ENCODE assay signal across 19 mouse cellular contexts in genomic region chr13:47124449-47124848, GRCm38 (mm10). TPM values are rescaled to one million over a fixed set of nuclear protein-coding genes. Genes with fewer than 3 reads are reported as not detected.
A peak's percentile ranks its signal among the peaks of the same experiment; 100 is the strongest.
DNase-seq lines count a peak whose midpoint lies in the region; ATAC-seq and TF ChIP-seq lines count a peak whose summit lies in the region.
"Had no signal": no experiment of that assay in that cellular context is flagged by ENCODE, and none has a peak within 500 bp of the region (broad histone marks: within the 10 kb centered on the region; RNA-seq: fewer than 3 reads in every experiment).

No protein-coding gene starts in this region.

- no peaks in the 10 kb centered on the region for H3K36me3 ChIP-seq in kidney, postnatal 0 days (ENCODE audit: insufficient read depth, low read length)
- no peaks in the 10 kb centered on the region for H3K36me3 ChIP-seq in kidney, embryonic 14.5 days (ENCODE audit: control insufficient read depth, insufficient read depth, low read length)
- no peaks in the 10 kb centered on the region for H3K36me3 ChIP-seq in embryonic facial prominence, embryonic 14.5 days (ENCODE audit: control insufficient read depth, insufficient read depth, low read length)
- no peaks in the 10 kb centered on the region for H3K36me3 ChIP-seq in forebrain, embryonic 15.5 days
- H3K36me3 ChIP-seq: hindbrain, embryonic 15.5 days; neural tube, embryonic 15.5 days had no signal

- H3K9me3 ChIP-seq in kidney, postnatal 0 days (replicated peaks; ENCODE audit: low read length), result no peaks in the 10 kb centered on the region
- H3K9me3 ChIP-seq in kidney, embryonic 14.5 days (ENCODE audit: control insufficient read depth, low read length), result no peaks in the 10 kb centered on the region
- H3K9me3 ChIP-seq in embryonic facial prominence, embryonic 14.5 days (ENCODE audit: control insufficient read depth, low read length), result no peaks in the 10 kb centered on the region
- H3K9me3 ChIP-seq in forebrain, embryonic 15.5 days, result no peaks in the 10 kb centered on the region
- H3K9me3 ChIP-seq: hindbrain, embryonic 15.5 days; megakaryocyte, embryonic 14.5 days; neural tube, embryonic 15.5 days had no signal

- H3K27me3 ChIP-seq in kidney, postnatal 0 days (ENCODE audit: insufficient read depth, low read length), result no peaks in the 10 kb centered on the region
- peaks cover 3% of the 10 kb centered on the region; the same call in 1 of the 2 replicates for H3K27me3 ChIP-seq in kidney, embryonic 14.5 days (ENCODE audit: control insufficient read depth, insufficient read depth, low read length)
- peaks cover 15% of the 10 kb centered on the region for H3K27me3 ChIP-seq in embryonic facial prominence, embryonic 14.5 days (replicated peaks; ENCODE audit: control insufficient read depth, insufficient read depth, low read length)
- no peaks in the 10 kb centered on the region for H3K27me3 ChIP-seq in forebrain, embryonic 15.5 days
- H3K27me3 ChIP-seq: CH12.LX had no signal

- ATAC-seq in kidney, postnatal 0 days (replicated peaks; ENCODE audit: low FRiP score, low read depth), result peak; percentile 43; the same call in 1 of the 2 replicates
- ATAC-seq in kidney, embryonic 14.5 days (ENCODE audit: low FRiP score, low TSS enrichment), result no peak
- ATAC-seq in embryonic facial prominence, embryonic 14.5 days (ENCODE audit: low read depth), result no peak
- no peak for ATAC-seq in forebrain, embryonic 15.5 days (replicated peaks)
- ATAC-seq: forebrain, postnatal 0 days had no signal

- 46% methylated on average over 3 of the region's 3 CpGs for WGBS in kidney, postnatal 0 days
- WGBS in kidney, embryonic 14.5 days, result 35% methylated on average over 3 of the region's 3 CpGs
- 47% methylated on average over 3 of the region's 3 CpGs for WGBS in embryonic facial prominence, embryonic 14.5 days
- WGBS in forebrain, embryonic 15.5 days, result 43% methylated on average over 3 of the region's 3 CpGs

- peak; percentile 30; the same call in 1 of the 2 replicates for TF ChIP-seq CTCF in kidney, postnatal 0 days (IDR thresholded peaks at IDR 0.05; ENCODE audit: low read depth)

- no peak overlapping the region for H3K9ac ChIP-seq in kidney, postnatal 0 days (ENCODE audit: low read depth, low read length)
- H3K9ac ChIP-seq in kidney, embryonic 14.5 days (ENCODE audit: low read depth, low read length), result no peak overlapping the region
- no peak overlapping the region for H3K9ac ChIP-seq in embryonic facial prominence, embryonic 14.5 days (ENCODE audit: low read depth, low read length)
- H3K9ac ChIP-seq in forebrain, embryonic 15.5 days (replicated peaks), result no peak overlapping the region
- H3K9ac ChIP-seq: forebrain, postnatal 0 days; hindbrain, embryonic 15.5 days; neural tube, embryonic 15.5 days had no signal

- H3K4me1 ChIP-seq in kidney, postnatal 0 days (replicated peaks; ENCODE audit: insufficient read depth, low read length), result 0 out of 2 replicates have a peak, but pooled peaks cover 5% of the 10 kb centered on the region
- H3K4me1 ChIP-seq in kidney, embryonic 14.5 days (ENCODE audit: control insufficient read depth, insufficient read depth, low read length), result peaks cover 10% of the 10 kb centered on the region; the same call in 1 of the 2 replicates
- H3K4me1 ChIP-seq in embryonic facial prominence, embryonic 14.5 days (ENCODE audit: control insufficient read depth, insufficient read depth, low read length), result peaks cover 19% of the 10 kb centered on the region
- peaks cover 16% of the 10 kb centered on the region for H3K4me1 ChIP-seq in forebrain, embryonic 15.5 days

- H3K27ac ChIP-seq in kidney, postnatal 0 days, result no peak overlapping the region
- H3K27ac ChIP-seq in kidney, embryonic 14.5 days (ENCODE audit: low read depth, low read length), result no peak overlapping the region
- no peak overlapping the region; the same call in 1 of the 2 replicates for H3K27ac ChIP-seq in embryonic facial prominence, embryonic 14.5 days (replicated peaks; ENCODE audit: low read depth, low read length)
- H3K27ac ChIP-seq in forebrain, embryonic 15.5 days (replicated peaks), result no peak overlapping the region
- H3K27ac ChIP-seq: hindbrain, embryonic 15.5 days; neural tube, embryonic 15.5 days had no signal

- H3K4me2 ChIP-seq in kidney, postnatal 0 days (ENCODE audit: low read length), result no peak overlapping the region
- H3K4me2 ChIP-seq in kidney, embryonic 14.5 days (replicated peaks; ENCODE audit: low read depth, low read length), result no peak overlapping the region
- peak overlapping the region; percentile 97; the same call in 1 of the 2 replicates for H3K4me2 ChIP-seq in embryonic facial prominence, embryonic 14.5 days (ENCODE audit: low read depth, low read length)
- no peak overlapping the region for H3K4me2 ChIP-seq in forebrain, embryonic 15.5 days (replicated peaks)
- H3K4me2 ChIP-seq: hindbrain, embryonic 15.5 days; neural tube, embryonic 15.5 days had no signal

- DNase-seq in embryo, embryonic 10 days (ENCODE audit: low spot score), result peak; percentile 19
- DNase-seq in embryo, embryonic 9.5 days (ENCODE audit: extremely low spot score), result no peak
- DNase-seq in kidney, postnatal 0 days (ENCODE audit: low spot score), result no peak
- no peak for DNase-seq in embryonic facial prominence, embryonic 14.5 days (ENCODE audit: low spot score)
- DNase-seq in retina, postnatal 1 day, result peak; percentile 60
- no peak for DNase-seq in urinary bladder, postnatal 14 days (ENCODE audit: low spot score)
- DNase-seq: adrenal gland, postnatal 10 days; cerebellum, postnatal 25 days; forebrain, postnatal 0 days; kidney, postnatal 10 days; lung, adult 2 months; right cerebral cortex, postnatal 14 days had no signal

- H3K4me3 ChIP-seq in kidney, postnatal 0 days (replicated peaks; ENCODE audit: low read depth, low read length), result no peak overlapping the region
- no peak overlapping the region for H3K4me3 ChIP-seq in kidney, embryonic 14.5 days (ENCODE audit: low read length)
- no peak overlapping the region for H3K4me3 ChIP-seq in embryonic facial prominence, embryonic 14.5 days (ENCODE audit: low read depth, low read length)
- no peak overlapping the region for H3K4me3 ChIP-seq in forebrain, embryonic 15.5 days
- H3K4me3 ChIP-seq: erythroblast, embryonic 14.5 days; hindbrain, embryonic 15.5 days; megakaryocyte, embryonic 14.5 days; neural tube, embryonic 15.5 days had no signal

RNA-seq across cellular contexts. Expression of gene Rnf144b, which starts 2.0 kb away (rescaled TPM):
- polyA plus RNA-seq in kidney, postnatal 0 days (2015; fragmentation: Nextera tagmentation; extraction: Ambion mirVana), result 1.1 and 1.6 TPM in 2 replicates
- polyA plus RNA-seq in kidney, embryonic 14.5 days (2014; fragmentation: Nextera tagmentation; extraction: Ambion mirVana), result 0.90 and 0.95 TPM in 2 replicates
- polyA plus RNA-seq in embryonic facial prominence, embryonic 14.5 days (2014; fragmentation: Nextera tagmentation; extraction: Ambion mirVana), result 4.9 and 5.3 TPM in 2 replicates
- polyA plus RNA-seq in forebrain, embryonic 15.5 days (2015; fragmentation: Nextera tagmentation; extraction: Ambion mirVana), result 0.37 and 0.38 TPM in 2 replicates
- polyA plus RNA-seq: erythroblast, embryonic 14.5 days had no signal

RNA-seq across cellular contexts. Expression of gene Dek, which starts 18.4 kb away (rescaled TPM):
- polyA plus RNA-seq in kidney, postnatal 0 days (2015; fragmentation: Nextera tagmentation; extraction: Ambion mirVana), result 185 and 187 TPM in 2 replicates
- polyA plus RNA-seq in kidney, embryonic 14.5 days (2014; fragmentation: Nextera tagmentation; extraction: Ambion mirVana), result 276 and 313 TPM in 2 replicates
- 188 and 208 TPM in 2 replicates for polyA plus RNA-seq in embryonic facial prominence, embryonic 14.5 days (2014; fragmentation: Nextera tagmentation; extraction: Ambion mirVana)
- 181 and 205 TPM in 2 replicates for polyA plus RNA-seq in forebrain, embryonic 15.5 days (2015; fragmentation: Nextera tagmentation; extraction: Ambion mirVana)

Comparison
In these comparisons a context has a peak if more than half of its experiments do, and no peak if none do; other contexts are left out.
1. DNase-seq: peak in embryo, embryonic 10 days (single experiment) and retina, postnatal 1 day (single experiment); none in embryo, embryonic 9.5 days (single experiment), kidney, postnatal 0 days (single experiment), embryonic facial prominence, embryonic 14.5 days (single experiment) and urinary bladder, postnatal 14 days (single experiment).